Mouse (Mus musculus) layer of hippocampus, postnatal 10 days (tissue): Measurements from ENCODE around the gene Tm6sf2. TPM values are rescaled to one million over a fixed set of nuclear protein-coding genes. Genes with fewer than 3 reads are reported as not detected.
"Not testable (repeated sequence)": the region's sequence is repeated elsewhere in the genome, so short reads cannot be mapped to it uniquely, and the experiment has no call there.

ENCODE experiments used
- DNase-seq, 2 experiments: peaks; one replicate each; pipeline ENCODE4 v3.0.0; 2021; ENCODE audit warnings: low spot score in 2 of 2
- long read RNA-seq: library from polyadenylated mRNA; stranded (forward); transcript quantifications from one replicate; pipeline ENCODE4 v2.0.0, GENCODE M21; 2023
- total RNA-seq, 2 experiments: library from RNA; stranded (reverse); gene quantifications; 2 replicates each; pipeline ENCODE4 v1.2.3; 2021

The Tm6sf2 gene
- 1 to 10 TPM; 1.3 to 2.5 TPM for total RNA-seq
- long read RNA-seq, partial matches to known transcripts: 0 of 1 reads
- long read RNA-seq, other reads (novel, unspliced or antisense): 1 of 1 reads

DNA sequence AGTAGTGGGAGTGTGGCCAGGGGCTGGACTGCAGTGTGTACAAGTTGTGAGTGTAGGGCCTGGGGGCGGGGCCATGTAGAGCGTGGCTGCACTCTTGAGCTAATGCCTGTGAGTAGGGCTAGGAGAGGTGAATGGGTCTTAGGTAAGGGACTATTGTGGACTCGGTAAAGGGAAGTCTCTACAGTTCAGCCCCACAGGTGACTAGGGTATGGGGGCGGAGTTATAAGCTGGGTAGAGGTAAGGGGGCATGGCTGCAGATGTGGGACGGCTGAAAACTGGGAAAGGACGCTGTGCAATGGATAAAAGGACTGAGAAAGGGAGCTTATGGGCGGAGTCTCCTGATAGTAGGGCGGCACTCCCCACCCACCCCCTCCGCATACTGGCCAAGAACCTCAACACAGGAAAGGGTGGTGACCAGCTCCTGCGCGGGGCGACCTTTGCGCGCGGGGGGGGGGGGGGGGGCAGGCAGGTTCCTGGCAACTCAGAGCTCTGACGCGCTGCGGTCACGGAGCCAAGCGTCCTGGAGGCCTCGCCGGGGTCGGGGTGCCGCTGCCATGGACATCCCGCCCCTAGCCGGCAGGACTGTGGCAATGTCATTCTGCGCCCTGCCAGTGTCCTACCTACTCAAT lies at the start of gene Tm6sf2:
TSS of gene Tm6sf2 (plus strand) at position 484 of the 629 bp plus-strand sequence.
- DNase-seq: peak; percentile 41 to 60

DNA sequence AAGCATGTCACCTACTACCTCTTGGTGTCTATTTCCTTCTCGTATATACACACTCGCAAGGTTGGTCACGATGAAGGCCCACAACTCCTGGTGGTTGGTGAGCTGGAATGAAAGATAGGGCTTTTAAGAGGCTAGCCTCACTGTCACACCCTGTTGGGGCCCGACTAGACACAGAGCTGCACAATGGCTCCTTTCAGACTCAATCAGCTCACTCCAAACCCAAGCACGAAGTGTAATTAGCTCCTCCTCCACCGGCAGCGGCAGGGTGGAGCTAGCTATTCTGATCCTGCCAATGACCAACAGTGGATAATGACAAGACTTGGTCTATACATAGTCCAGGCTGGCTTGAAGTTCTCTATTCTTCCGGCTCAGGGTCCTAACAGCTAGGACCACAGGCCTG lies 49.1 kb upstream of the Tm6sf2 start:
- no peak for DNase-seq

GRCm38 (mm10) chr8:70026151-70026550 lies 46.6 kb upstream of the Tm6sf2 start:
- no peak for DNase-seq

GRCm38 (mm10) chr8:70030255-70030654 lies 42.5 kb upstream of the Tm6sf2 start:
- DNase-seq: no peak

GRCm38 (mm10) chr8:70037994-70038393 lies 34.7 kb upstream of the Tm6sf2 start:
- no peak for DNase-seq

- no peak for DNase-seq
These were observed 30.7 kb upstream of the Tm6sf2 start for GRCm38 (mm10) chr8:70041885-70042546.

DNA sequence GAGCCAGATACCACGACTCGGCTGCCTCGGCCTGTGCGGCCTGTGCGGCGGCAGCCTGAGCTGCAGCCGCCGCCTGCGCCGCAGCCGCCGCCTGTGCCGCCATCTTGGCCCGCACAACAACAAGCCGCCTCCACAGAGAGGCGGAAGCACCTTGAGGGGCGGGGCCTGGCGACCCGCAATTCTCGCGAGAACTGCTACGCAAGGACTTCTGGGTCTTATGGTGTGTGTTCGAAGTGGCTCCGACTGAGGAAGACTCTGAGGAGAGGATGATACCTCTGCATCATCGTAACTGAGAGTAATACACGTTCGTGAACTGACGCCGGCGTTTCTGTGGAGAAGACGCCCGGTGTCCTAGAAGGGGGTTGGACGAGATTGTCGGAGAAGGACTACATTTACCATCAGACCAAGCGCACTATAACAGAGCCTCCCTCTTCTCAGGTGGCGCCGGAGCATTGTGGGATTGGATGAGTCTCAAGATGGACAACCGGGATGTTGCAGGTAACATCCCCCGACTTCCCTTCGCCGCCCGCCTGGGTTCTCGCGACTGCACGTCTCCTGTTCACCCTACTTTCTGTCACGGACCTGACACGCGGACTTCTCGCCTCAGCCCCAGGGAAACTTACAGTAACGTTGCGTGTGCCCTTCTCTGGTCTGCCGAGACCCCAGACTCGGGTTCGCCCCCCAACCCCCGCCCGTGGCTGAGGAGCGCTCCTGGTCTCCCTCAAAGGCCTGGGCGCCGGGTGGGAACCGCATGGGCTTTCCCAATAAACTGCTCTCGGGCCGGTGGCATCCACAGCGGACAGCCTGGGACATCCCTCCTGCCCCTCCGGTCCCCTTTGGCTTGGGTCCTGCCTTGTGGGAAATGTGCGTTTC lies 29.9 kb upstream of the Tm6sf2 start, which contains the start of the genes Mau2 and Sugp1:
TSS of gene Mau2 (minus strand) at position 152 of the 873 bp plus-strand sequence.
TSS of gene Sugp1 (plus strand) at position 231 of the 873 bp plus-strand sequence.
- peak; percentile 95 to 96 for DNase-seq

DNA sequence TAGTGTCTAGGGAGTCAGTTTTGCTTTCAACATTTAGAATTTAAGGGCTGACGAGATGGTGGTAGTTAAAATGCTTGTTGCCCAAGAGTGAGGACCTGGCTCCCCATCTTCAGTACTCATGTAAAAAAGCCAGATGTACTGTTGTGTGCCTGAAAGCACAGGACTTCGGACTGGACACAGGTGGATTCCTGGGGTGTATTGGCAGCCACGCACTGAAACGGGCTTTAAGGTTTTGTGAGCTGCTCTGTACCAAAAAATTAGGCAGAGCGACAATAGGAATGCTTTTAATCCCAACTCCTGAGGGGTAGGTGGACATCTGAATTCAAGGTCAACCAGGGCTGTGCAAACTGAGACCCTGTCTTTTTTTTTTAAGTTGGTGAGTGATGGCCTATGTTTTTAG lies 28.7 kb upstream of the Tm6sf2 start:
- no peak for DNase-seq

GRCm38 (mm10) chr8:70049662-70050061 lies 23.1 kb upstream of the Tm6sf2 start:
- DNase-seq: no peak

GRCm38 (mm10) chr8:70050434-70050833 lies 22.3 kb upstream of the Tm6sf2 start:
- not testable (repeated sequence) for DNase-seq

GRCm38 (mm10) chr8:70057721-70058120 lies 15.0 kb upstream of the Tm6sf2 start:
- no peak for DNase-seq

DNA sequence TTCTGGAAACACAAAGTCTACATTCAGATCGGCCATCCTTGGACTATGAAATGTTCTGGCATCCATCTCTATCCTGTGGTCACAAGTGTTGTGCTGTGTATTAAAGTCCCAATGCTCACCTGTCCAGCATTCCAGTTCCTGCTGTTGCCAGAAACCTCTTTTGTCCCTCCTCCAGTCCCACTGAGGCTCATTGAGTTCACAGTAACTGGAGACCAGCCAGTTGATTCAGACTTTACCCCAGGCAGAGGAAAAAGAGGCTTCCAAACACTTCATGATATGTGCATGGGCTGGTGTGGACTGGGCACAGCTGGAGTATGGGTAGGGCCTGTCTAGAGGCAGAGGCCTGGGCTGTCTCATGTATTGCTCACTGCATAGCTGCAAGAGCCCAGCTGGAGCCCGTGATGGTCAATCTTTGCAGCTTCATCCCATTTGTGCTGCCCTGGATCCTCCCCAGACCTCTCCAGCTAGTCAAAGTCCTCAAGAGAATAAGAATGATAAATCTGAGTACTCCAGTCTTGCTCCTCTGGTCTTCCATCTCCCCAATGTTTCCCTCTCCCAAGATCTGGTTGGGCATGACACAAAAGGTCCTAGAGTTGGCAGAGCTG lies 786 bp upstream of the Tm6sf2 start:
- no peak for DNase-seq

- no peak for DNase-seq
These were observed 396 bp downstream of the Tm6sf2 start for GRCm38 (mm10) chr8:70073120-70073519.

DNA sequence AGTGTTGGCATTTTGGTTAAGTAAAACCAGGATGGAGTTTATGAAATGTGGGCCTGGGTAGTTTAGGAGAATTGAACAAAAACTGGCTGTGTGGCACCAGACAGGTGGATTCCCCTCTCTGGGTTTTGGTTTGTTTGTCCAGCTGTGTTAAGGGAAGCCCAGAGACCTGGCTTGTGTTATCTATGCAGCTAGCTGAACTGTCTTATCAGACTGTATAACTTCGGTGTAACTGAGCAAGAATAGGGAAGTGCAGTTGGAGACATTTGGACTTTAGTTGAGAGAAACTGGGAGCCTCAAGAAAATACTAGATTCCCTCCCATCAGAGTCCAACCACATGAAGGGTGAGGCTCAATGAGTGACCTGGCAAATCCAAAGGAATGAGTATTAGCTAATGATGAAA lies 958 bp downstream of the Tm6sf2 start:
- DNase-seq: no peak

DNA sequence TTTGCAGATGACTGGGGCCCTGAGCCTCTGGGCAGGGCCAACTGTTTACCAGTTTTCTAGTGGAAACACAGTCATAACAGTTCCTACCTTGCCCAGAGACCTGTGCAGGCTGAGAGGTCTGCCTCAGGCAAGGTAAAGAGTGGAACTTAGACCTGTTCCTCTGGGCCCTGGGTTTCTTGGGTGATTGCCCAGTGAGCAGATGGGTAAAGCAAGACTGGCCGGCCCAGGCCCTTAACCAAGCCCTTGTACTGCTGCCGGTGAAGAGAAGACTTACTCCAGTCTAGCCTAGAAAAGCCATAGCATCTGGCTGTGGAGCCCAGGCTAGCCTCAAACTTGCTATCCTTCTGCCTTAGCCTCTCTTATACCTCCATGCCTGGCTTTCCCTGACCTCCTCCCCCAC lies 9.3 kb downstream of the Tm6sf2 start:
- no peak for DNase-seq

- peak in 1 of 2 experiments; percentile 48 for DNase-seq
These were observed 10.6 kb downstream of the Tm6sf2 start, which contains the start of gene Hapln4 for GRCm38 (mm10) chr8:70083285-70083684. Gene Hapln4, plus strand, starts transcription at chr8:70083457.

DNA sequence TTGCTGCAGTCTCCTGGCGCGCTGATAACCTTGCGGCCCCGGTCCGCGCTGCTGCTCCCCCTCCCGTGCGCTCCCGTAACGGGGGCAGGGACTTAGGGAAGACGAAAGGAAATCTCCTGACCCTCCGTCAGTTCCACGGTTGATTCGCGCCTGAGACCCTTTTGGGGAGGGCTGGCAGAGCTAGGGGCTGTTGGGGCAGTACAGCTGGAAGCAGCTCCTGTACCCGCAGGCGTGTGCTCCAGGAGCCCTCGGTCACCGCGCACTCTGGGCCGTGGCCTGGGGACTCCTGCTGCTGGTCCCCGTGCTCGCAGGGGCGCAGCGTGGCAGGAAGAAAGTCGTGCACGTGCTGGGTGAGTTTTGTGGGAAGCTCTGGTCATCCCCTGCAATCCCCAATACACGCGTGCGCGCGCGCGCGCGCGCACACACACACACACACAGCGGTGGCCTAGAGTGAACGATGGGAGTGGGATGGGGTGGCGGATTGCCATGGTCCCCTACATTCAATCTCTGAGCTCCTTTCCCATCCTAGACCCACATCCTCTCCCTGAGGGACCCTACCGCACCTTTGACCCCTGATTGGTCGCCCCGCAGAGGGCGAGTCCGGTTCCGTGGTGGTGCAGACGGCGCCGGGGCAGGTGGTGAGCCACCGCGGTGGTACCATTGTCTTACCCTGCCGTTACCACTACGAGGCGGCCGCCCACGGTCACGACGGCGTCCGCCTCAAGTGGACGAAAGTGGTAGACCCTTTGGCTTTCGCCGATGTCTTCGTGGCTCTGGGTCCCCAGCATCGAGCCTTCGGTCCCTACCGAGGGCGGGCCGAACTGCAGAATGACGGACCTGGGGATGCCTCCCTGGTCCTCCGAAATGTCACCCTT lies 11.7 kb downstream of the Tm6sf2 start:
- DNase-seq: no peak

- no peak for DNase-seq
These were observed 13.4 kb downstream of the Tm6sf2 start for GRCm38 (mm10) chr8:70086151-70086550.

DNA sequence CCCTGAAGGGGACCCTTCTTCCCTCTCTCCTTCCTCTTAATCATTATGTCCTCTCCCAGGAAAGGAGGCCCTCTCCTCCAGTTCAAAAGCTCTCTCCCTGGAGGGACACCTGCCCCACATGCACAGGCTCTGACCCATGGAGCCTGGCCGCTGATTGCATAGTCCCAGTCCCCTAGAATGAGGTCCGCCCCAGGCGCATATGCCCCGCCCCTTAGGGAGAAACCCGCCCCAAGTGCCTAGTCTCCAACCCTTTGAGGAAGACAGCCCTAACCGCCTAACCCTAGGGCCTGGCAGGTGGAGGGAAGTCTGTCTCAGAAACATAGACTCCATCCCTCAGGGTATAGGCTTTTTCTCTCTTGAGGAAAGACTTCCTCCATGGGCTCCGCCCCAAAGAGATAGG lies 14.5 kb downstream of the Tm6sf2 start:
- DNase-seq: no peak
